Mouse (Mus musculus): Measurements from ENCODE around the gene Ttc7b.

Ttc7b gene

GRCm38 (mm10) chr12:100414717-100415398 lies 105.8 kb downstream of the Ttc7b start:
- DNase-seq (ENCODE audit: low spot score), result no peak

DNA sequence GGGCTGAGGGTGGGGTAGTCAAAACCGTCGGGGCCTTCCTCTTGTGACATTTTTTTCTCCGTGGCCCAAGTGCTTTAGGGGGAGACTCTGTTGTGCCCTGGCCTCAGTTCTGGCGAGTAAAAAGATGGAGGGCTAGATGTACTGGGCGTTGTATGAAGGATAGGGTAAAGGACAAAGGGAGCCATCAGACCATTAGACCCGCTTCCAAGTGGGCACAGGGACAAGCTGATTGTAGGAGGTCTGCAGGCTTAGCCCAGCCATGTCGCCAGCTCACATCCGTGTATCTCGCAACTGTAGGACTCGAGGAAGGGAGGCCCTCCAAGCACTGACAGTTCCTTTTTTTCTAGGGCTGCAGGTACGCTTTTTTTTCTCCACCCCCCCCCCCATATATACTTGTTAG lies 111.9 kb downstream of the Ttc7b start:
- DNase-seq (ENCODE audit: low spot score), result no peak

GRCm38 (mm10) chr12:100408143-100408542 lies 112.5 kb downstream of the Ttc7b start:
- no peak for DNase-seq (ENCODE audit: low spot score)

DNA sequence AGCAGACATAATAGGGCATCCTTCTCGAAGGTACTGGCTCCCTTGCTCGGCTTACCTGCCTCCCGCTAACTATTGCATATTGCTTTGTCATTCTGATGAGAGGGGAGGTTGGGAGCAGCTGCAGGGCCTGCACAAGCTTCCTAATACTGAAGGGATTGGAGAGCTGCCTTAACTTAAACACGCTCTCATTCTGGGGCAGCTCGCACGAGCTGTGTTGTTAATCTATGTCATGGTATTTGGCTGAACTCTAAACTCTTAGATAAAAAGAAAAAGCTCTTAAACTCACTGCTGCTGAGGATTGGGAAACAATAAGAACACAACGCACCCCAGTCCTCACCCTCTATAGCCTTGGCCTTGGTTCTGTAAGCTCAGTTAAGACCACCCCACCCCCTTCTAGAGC lies 113.3 kb downstream of the Ttc7b start:
- no peak for DNase-seq (ENCODE audit: low spot score)

GRCm38 (mm10) chr12:100406094-100406493 lies 114.5 kb downstream of the Ttc7b start:
- DNase-seq (ENCODE audit: low spot score), result no peak

GRCm38 (mm10) chr12:100405512-100406030 lies 115.1 kb downstream of the Ttc7b start:
- no peak for DNase-seq (ENCODE audit: low spot score)

- no peak for DNase-seq (ENCODE audit: low spot score)
Measured at GRCm38 (mm10) chr12:100404430-100404829, 116.2 kb downstream of the Ttc7b start.

GRCm38 (mm10) chr12:100403005-100403324 lies 117.7 kb downstream of the Ttc7b start:
- no peak for DNase-seq (ENCODE audit: low spot score)

DNA sequence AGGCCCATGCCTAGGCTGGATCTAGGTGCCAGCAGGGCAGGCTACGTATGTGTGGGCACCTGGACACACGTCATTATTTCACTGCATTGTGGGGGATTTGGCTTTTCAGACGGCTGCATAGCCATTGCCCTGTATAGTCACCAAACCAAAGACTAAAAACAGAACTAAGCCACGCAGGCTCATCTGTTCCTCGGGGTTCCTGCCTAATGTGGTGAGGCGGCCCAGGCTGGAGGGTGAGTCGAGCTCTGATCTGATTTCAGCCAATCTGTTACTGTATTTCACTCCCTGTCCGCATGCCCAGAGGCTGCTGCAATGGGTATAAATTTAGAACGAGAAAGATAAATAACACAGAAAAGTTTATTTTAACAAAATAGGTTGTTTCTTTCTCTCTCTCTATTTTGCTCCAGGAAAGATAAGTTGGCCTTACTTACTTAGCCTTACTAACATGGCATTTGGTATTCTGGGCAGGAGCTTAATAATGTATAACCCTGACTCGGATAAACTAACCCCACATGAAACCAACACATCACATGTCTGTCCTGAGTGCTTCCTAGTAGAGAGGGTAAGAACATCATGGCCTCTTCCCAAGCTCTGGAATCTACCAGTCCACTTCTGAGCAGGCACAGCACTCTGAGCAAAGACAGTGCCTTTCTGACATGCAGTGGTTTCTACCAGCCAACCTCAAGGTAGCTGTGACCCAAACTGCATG lies 118.2 kb downstream of the Ttc7b start:
- no peak for DNase-seq (ENCODE audit: low spot score)

DNA sequence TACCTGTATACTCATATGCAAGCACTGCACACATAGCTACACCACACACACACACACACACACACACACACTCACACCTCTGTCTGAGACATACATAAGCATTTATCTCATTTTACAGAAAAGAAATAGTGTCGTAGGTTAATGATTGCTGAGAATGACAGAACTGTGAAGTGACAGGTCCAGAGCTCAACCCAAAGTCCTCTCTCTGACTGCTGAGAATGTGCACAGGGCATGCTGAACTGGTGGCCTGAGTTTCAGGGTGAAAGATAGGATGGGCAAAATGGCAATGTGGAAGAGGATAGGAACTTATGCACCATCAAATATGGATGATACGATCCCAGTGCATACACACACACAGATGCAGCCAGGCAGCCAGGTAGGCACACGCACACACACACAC lies 120.5 kb downstream of the Ttc7b start:
- DNase-seq (ENCODE audit: low spot score), result peak; percentile 16

DNA sequence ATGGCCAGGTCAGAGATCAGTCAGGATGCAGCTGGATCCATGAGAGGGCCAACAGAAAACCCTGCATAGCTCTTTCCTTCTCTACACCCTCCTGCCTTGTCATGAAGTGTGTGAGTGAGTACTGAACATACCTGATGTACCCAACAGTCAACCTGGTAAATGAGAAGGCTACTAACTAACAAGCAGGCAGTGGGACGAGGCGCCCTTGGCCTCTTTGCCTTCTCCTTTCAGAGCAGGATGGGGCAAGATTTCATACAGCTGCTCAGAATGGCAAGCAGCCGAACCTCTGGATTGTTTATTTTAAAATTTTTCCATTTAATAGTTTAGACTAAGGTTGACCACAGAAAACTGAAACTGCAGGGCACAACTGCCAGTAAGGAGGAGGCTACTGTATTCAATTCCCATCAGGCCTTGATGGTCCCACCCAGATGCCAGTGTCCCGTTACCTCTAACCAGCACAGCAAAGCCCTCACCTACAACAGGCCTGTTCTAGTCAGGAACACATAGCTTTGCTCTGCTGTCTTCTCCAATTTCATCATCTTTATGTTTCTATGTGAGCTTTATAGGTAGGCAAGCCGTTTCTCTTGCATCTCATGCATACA lies 121.4 kb downstream of the Ttc7b start:
- no peak for DNase-seq (ENCODE audit: low spot score)

DNA sequence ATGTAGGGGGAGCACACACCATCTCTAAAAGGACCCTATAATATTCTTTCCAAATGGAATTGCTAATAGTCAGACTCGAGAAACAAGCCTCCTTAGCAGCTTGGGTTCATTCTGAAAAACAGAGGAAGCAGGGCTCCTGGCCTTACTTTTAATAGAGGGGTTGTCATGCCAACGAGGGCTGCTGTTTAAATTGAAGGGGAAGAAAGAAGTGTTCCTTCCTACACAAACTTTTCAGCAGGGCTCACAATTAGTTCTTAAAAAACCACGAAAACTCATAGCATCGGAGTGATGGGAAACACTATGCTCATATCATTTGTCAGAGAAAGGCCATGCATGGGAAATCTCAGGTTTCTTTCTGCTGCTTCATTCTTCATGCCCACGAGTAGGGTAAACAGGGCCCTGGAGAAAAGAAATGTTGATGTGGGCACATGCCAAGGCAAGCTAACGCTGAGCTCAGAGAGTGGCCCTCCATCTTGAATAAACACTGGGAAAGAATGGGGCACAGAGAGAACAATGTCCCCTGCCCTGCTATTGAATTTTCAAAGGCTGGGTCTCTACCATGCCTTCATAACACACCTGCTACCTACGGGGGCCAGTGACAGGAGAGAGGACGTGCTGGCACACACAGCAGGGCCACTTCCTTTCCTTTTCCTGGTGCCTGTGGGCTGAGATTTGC lies 122.2 kb downstream of the Ttc7b start:
- DNase-seq (ENCODE audit: low spot score), result no peak

DNA sequence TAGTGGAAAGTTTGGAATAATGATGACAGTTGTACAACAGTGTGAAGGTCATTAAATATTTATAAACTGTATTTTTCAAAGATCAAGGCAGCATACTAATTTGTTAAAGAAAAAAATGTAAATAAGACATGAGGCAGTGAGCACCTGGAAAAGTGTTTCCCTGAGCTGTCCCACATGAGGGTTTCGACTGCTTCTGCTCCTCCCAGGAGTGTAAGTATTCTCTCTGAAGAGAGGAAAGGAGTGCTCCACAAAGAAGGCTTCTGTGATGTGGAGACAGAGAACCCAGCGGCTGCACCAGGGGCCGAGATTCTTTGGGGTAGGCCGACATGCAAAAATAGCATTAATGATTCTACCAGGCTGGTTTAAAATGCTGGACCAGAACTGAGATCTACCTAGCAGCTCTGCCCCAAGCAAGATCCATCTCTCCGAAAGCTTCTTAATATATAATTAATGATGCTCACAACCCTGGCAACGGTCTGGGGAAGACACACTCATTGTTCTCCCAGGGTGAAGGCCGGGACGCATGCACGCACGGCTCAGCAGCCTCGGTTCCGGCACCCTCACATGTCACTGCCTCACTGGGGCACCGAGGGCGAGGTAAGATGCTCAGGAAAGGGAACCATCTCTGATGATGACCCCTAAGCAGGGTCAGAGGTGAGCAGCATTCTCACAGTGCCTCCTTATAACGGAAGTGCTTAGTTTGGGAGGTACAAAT lies 123.0 kb downstream of the Ttc7b start:
- DNase-seq (ENCODE audit: low spot score), result no peak

DNA sequence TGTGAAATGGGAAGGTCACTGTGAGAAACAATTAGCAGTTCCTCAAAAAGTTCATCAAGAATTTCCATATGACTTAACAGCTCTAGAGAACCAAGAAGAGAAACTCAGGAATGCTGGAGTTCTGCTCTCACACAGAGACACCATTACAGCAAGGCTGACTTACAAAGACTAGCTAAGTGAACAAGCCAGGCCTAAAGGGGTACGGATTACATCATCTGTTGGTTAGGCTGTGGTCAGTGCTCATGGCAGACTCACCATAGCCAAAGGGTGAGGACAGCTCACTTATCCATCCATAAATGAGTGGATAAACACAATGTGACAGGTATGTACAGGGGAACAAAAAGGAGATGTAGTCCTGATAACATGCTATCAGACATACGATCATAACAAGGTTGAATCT lies 123.8 kb downstream of the Ttc7b start:
- DNase-seq (ENCODE audit: low spot score), result no peak

- DNase-seq (ENCODE audit: low spot score), result no peak
Measured at GRCm38 (mm10) chr12:100393532-100393931, 127.1 kb downstream of the Ttc7b start.

GRCm38 (mm10) chr12:100393109-100393508 lies 127.5 kb downstream of the Ttc7b start:
- DNase-seq (ENCODE audit: low spot score), result no peak

- no peak for DNase-seq (ENCODE audit: low spot score)
Measured at GRCm38 (mm10) chr12:100392466-100392865, 128.2 kb downstream of the Ttc7b start.

GRCm38 (mm10) chr12:100391890-100392289 lies 128.7 kb downstream of the Ttc7b start:
- DNase-seq (ENCODE audit: low spot score), result no peak

GRCm38 (mm10) chr12:100389878-100390710 lies 130.5 kb downstream of the Ttc7b start:
- DNase-seq (ENCODE audit: low spot score), result no peak

DNA sequence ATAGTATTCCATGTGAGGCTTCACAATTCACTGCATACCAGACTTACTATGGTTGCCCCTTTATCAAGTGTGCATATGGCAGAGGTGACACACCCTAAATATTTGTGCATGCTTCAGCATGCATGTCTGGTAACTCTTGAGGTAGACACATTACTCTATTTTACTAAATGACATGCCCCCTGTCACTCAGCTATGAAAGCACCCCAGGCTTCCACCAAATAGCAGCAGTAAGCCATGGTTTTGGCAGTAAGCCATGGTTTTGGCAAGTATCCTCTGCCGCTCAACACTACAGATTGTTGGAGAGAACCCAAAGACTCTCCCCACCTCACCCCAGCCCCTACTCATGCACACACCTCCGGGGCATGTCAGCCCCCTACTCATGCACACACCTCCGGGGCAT lies 134.4 kb downstream of the Ttc7b start:
- no peak for DNase-seq (ENCODE audit: low spot score)

- DNase-seq (ENCODE audit: low spot score), result no peak
Measured at GRCm38 (mm10) chr12:100382526-100382925, 138.1 kb downstream of the Ttc7b start.

All from yolk sac, embryonic 10.5 days (tissue).